Mouse (Mus musculus): ENCODE data around the gene Scn5a. TPM values are rescaled to one million over a fixed set of nuclear protein-coding genes. Genes with fewer than 3 reads are reported as not detected.

The Scn5a gene
- total and polyA plus RNA-seq, 2 experiments from 2014 or later: 0.38 to 1.2 TPM

GRCm38 (mm10) chr9:119444738-119445429, 133.9 kb downstream of the Scn5a start, which contains the start of gene Exog:
Gene Exog (plus strand): TSS chr9:119444943.
- peak; percentile 94 for TF ChIP-seq CTCF (IDR thresholded peaks at IDR 0.05)
- no peaks in the 10 kb centered on the region for H3K9me3 ChIP-seq (ENCODE audit: low read length)

DNA sequence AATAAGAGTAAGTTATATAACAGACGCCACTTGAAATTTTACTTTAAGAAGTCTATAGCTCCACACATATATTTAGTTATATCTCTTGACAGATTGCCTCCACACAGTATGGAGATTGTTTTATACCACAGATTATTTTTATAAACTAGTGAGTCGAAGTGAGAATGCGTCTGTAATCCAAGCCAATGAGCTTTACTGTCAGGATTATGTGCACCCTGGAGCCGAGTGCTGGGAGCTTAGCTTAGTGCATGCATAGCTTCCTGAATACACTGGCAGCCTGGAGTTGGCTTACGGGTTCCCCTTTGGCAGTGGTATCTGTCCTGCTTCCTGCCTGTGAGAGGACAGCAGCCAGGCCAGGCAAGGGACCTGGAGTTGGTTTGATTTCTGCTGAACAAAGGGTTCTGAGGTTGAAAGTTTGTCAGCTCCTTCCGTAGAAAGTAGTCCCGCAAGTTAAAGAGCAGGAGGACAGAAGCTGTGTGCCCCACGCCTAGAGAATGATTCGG, 140.3 kb downstream of the Scn5a start:
- Histone ChIP-seq H3K4me3 (ENCODE audit: low read depth, low read length) (no peak overlapping the region), H3K27me3 (ENCODE audit: insufficient read depth, low read length) (no peaks in the 10 kb centered on the region), H3K4me2 (ENCODE audit: low read depth, low read length, poor library complexity, severe bottlenecking) (no peak overlapping the region), H3K9me3 (ENCODE audit: low read length) (no peaks in the 10 kb centered on the region), H3K27ac (ENCODE audit: low read depth, low read length) (no peak overlapping the region), H3K4me1 (ENCODE audit: insufficient read depth, low read length) (no peaks in the 10 kb centered on the region), H3K9ac (replicated peaks; ENCODE audit: low read length, poor library complexity, severe bottlenecking) (no peak overlapping the region), H3K36me3 (ENCODE audit: insufficient read depth, low read length) (peaks cover 47% of the 10 kb centered on the region)
- ATAC-seq (ENCODE audit: low FRiP score) (no peak), DNase-seq (ENCODE audit: low spot score) (no peak)
- TF ChIP-seq CTCF (IDR thresholded peaks at IDR 0.05): no peak
- WGBS: 93% methylated on average over 9 of the region's 9 CpGs

More at GRCm38 (mm10) chr9:119444738-119445429, 133.9 kb downstream of the Scn5a start, which contains the start of gene Exog:
- Histone ChIP-seq H3K4me2 (ENCODE audit: low read depth, low read length, poor library complexity, severe bottlenecking) (peak within 1 kb of the TSS; percentile 66), H3K4me1 (ENCODE audit: insufficient read depth, low read length) (peaks cover 4% of the 10 kb centered on the region; the same call in 1 of the 2 replicates), H3K27ac (ENCODE audit: low read depth, low read length) (peak within 1 kb of the TSS; percentile 89), H3K36me3 (ENCODE audit: insufficient read depth, low read length) (peaks cover 32% of the 10 kb centered on the region), H3K9ac (replicated peaks; ENCODE audit: low read length, poor library complexity, severe bottlenecking) (peak within 1 kb of the TSS; percentile 89), H3K27me3 (ENCODE audit: insufficient read depth, low read length) (no peaks in the 10 kb centered on the region), H3K4me3 (ENCODE audit: low read depth, low read length) (peak within 1 kb of the TSS; percentile 79)
- 0% methylated on average over 50 of the region's 52 CpGs for WGBS
- peak; percentile 93 for ATAC-seq (ENCODE audit: low FRiP score)
- DNase-seq (ENCODE audit: low spot score): peak; percentile 98

GRCm38 (mm10) chr9:119438065-119438464, 140.8 kb downstream of the Scn5a start:
- no peaks in the 10 kb centered on the region for H3K4me1 ChIP-seq (ENCODE audit: insufficient read depth, low read length)
- no peaks in the 10 kb centered on the region for H3K9me3 ChIP-seq (ENCODE audit: low read length)
- H3K27ac ChIP-seq (ENCODE audit: low read depth, low read length): no peak overlapping the region
- no peak for TF ChIP-seq CTCF (IDR thresholded peaks at IDR 0.05)
- peaks cover 50% of the 10 kb centered on the region for H3K36me3 ChIP-seq (ENCODE audit: insufficient read depth, low read length)
- DNase-seq (ENCODE audit: low spot score) (no peak), ATAC-seq (ENCODE audit: low FRiP score) (no peak)
- WGBS: 91% methylated on average over 12 of the region's 12 CpGs
- H3K4me3 ChIP-seq (ENCODE audit: low read depth, low read length): no peak overlapping the region
- no peak overlapping the region for H3K4me2 ChIP-seq (ENCODE audit: low read depth, low read length, poor library complexity, severe bottlenecking)
- no peaks in the 10 kb centered on the region for H3K27me3 ChIP-seq (ENCODE audit: insufficient read depth, low read length)
- H3K9ac ChIP-seq (replicated peaks; ENCODE audit: low read length, poor library complexity, severe bottlenecking): no peak overlapping the region

- Histone ChIP-seq H3K4me3 (ENCODE audit: low read depth, low read length) (no peak overlapping the region), H3K27me3 (ENCODE audit: insufficient read depth, low read length) (no peaks in the 10 kb centered on the region), H3K27ac (ENCODE audit: low read depth, low read length) (no peak overlapping the region), H3K9me3 (ENCODE audit: low read length) (no peaks in the 10 kb centered on the region), H3K9ac (replicated peaks; ENCODE audit: low read length, poor library complexity, severe bottlenecking) (no peak overlapping the region), H3K4me2 (ENCODE audit: low read depth, low read length, poor library complexity, severe bottlenecking) (no peak overlapping the region), H3K4me1 (ENCODE audit: insufficient read depth, low read length) (no peaks in the 10 kb centered on the region), H3K36me3 (ENCODE audit: insufficient read depth, low read length) (peaks cover 62% of the 10 kb centered on the region)
- no peak for DNase-seq (ENCODE audit: low spot score)
- no peak for TF ChIP-seq CTCF (IDR thresholded peaks at IDR 0.05)
- WGBS: 80% methylated on average over 2 of the region's 2 CpGs
- no peak for ATAC-seq (ENCODE audit: low FRiP score)
These were observed 143.0 kb downstream of the Scn5a start for GRCm38 (mm10) chr9:119435855-119436254.

Other genes with a start within 250 kb of the Scn5a start
- gene Acaa1a, start 239.3 kb downstream of the Scn5a start, total RNA-seq (2014; rRNA removed): 106 and 120 TPM in 2 replicates
- gene Acaa1a, start 239.3 kb downstream of the Scn5a start, polyA plus RNA-seq (2015; fragmentation: Nextera tagmentation; extraction: Ambion mirVana): 75.5 and 82.6 TPM in 2 replicates
- gene Myd88, start 237.6 kb downstream of the Scn5a start, total RNA-seq (2014; rRNA removed): 4.2 and 5.9 TPM in 2 replicates
- 4.7 and 5.6 TPM in 2 replicates for gene Myd88, start 237.6 kb downstream of the Scn5a start, polyA plus RNA-seq (2015; fragmentation: Nextera tagmentation; extraction: Ambion mirVana)
- gene Xylb, start 221.6 kb downstream of the Scn5a start, total RNA-seq (2014; rRNA removed): 2.6 and 3.2 TPM in 2 replicates
- 3.9 and 4.3 TPM in 2 replicates for gene Xylb, start 221.6 kb downstream of the Scn5a start, polyA plus RNA-seq (2015; fragmentation: Nextera tagmentation; extraction: Ambion mirVana)
- not detected in 2 replicates for gene Slc22a14, start 213.5 kb downstream of the Scn5a start, total RNA-seq (2014; rRNA removed)
- 0.15 TPM in 1 of 2 replicates, not detected in the other for gene Slc22a14, start 213.5 kb downstream of the Scn5a start, polyA plus RNA-seq (2015; fragmentation: Nextera tagmentation; extraction: Ambion mirVana)
- 35.6 and 39.7 TPM in 2 replicates for gene Acvr2b, start 176.9 kb downstream of the Scn5a start, total RNA-seq (2014; rRNA removed)
- gene Acvr2b, start 176.9 kb downstream of the Scn5a start, polyA plus RNA-seq (2015; fragmentation: Nextera tagmentation; extraction: Ambion mirVana): 29.5 and 32.1 TPM in 2 replicates
- gene Exog, start 134.1 kb downstream of the Scn5a start, total RNA-seq (2014; rRNA removed): 26.0 and 29.2 TPM in 2 replicates
- gene Exog, start 134.1 kb downstream of the Scn5a start, polyA plus RNA-seq (2015; fragmentation: Nextera tagmentation; extraction: Ambion mirVana): 36.8 and 38.0 TPM in 2 replicates
- not detected in 2 replicates for gene Scn10a, start 140.3 kb upstream of the Scn5a start, total RNA-seq (2014; rRNA removed)
- gene Scn10a, start 140.3 kb upstream of the Scn5a start, polyA plus RNA-seq (2015; fragmentation: Nextera tagmentation; extraction: Ambion mirVana): not detected in 2 replicates
- gene Scn11a, start 246.4 kb upstream of the Scn5a start, total RNA-seq (2014; rRNA removed): 0.47 and 0.60 TPM in 2 replicates
- gene Scn11a, start 246.4 kb upstream of the Scn5a start, polyA plus RNA-seq (2015; fragmentation: Nextera tagmentation; extraction: Ambion mirVana): 0.27 and 0.35 TPM in 2 replicates

Data from midbrain, postnatal 0 days (tissue).